Mouse (Mus musculus): ENCODE data around the gene Dynlt1b. TPM values are rescaled to one million over a fixed set of nuclear protein-coding genes. Genes with fewer than 3 reads are reported as not detected.

Gene Dynlt1b
- polyA plus RNA-seq, 1 experiment from 2014 or later: 538 TPM

Other genes starting within 250 kb of the Dynlt1b start
- 20.1 and 20.6 TPM in 2 replicates for gene Tmem181a, start 173.3 kb upstream of the Dynlt1b start, polyA plus RNA-seq (2015; fragmentation: Nextera tagmentation; extraction: Ambion mirVana)
- gene Dynlt1a, start 112.6 kb upstream of the Dynlt1b start, polyA plus RNA-seq (2015; fragmentation: Nextera tagmentation; extraction: Ambion mirVana): 17.4 and 18.4 TPM in 2 replicates
- gene Dynlt1c, start 171.6 kb downstream of the Dynlt1b start, polyA plus RNA-seq (2015; fragmentation: Nextera tagmentation; extraction: Ambion mirVana): 36.8 and 46.7 TPM in 2 replicates
- gene Dynlt1f, start 225.8 kb downstream of the Dynlt1b start, polyA plus RNA-seq (2015; fragmentation: Nextera tagmentation; extraction: Ambion mirVana): 258 and 269 TPM in 2 replicates
- 0.90 and 1.2 TPM in 2 replicates for gene Sytl3, start 229.0 kb downstream of the Dynlt1b start, polyA plus RNA-seq (2015; fragmentation: Nextera tagmentation; extraction: Ambion mirVana)

Measured in lung, embryonic 16.5 days (tissue).